Mouse (Mus musculus) colon, adult 2 months (tissue): ENCODE measurements around the gene Slc2a2. TPM values are rescaled to one million over a fixed set of nuclear protein-coding genes. Genes with fewer than 3 reads are reported as not detected.

Experiments used
- polyA plus RNA-seq: library from polyadenylated mRNA; depleted of rRNA; stranded (reverse); fragments of >200 nt; gene quantifications from 2 replicates; pipeline ENCODE4 v1.2.3, GENCODE M21; 2012; rRNA removed

Gene Slc2a2
- 0.05 TPM in 1 of 2 replicates, not detected in the other for polyA plus RNA-seq

GRCm38 (mm10) chr3:28697797-28698196 lies at the start of gene Slc2a2:
Slc2a2 (plus strand) TSS chr3:28697903.

Other genes with a start within 250 kb of the Slc2a2 start
- 0.13 and 0.16 TPM in 2 replicates for gene Eif5a2, start 83.4 kb downstream of the Slc2a2 start, polyA plus RNA-seq
- 3.5 and 6.7 TPM in 2 replicates for gene Rpl22l1, start 107.5 kb downstream of the Slc2a2 start, polyA plus RNA-seq
- gene Gm1527, start 194.7 kb downstream of the Slc2a2 start, polyA plus RNA-seq, result not detected in 2 replicates